Mouse (Mus musculus) C2C12 (cell line): ENCODE data around the gene Pax8.

Source experiments
- CEBPB ChIP-seq: IDR thresholded peaks from one replicate; pipeline ENCODE4 v1.6.1; 2011; ENCODE audit warnings: low read depth, mild to moderate bottlenecking, control low read depth, moderate library complexity
- CTCF ChIP-seq: IDR thresholded peaks from one replicate; pipeline ENCODE4 v1.5.1; 2011; ENCODE audit not compliant: control insufficient read depth, insufficient read depth, insufficient read length
- MAX ChIP-seq: IDR thresholded peaks from one replicate; pipeline ENCODE4 v1.6.1; 2011; ENCODE audit warnings: mild to moderate bottlenecking, control low read depth
- MYOD1 ChIP-seq: IDR thresholded peaks from one replicate; pipeline ENCODE4 v1.6.1; 2011; ENCODE audit warnings: low read depth; ENCODE audit not compliant: control insufficient read depth, insufficient read length
- MYOG ChIP-seq: IDR thresholded peaks from one replicate; pipeline ENCODE4 v1.6.1; 2011; ENCODE audit not compliant: control insufficient read depth, insufficient read length; ENCODE audit errors: extremely low read depth
- USF1 ChIP-seq: IDR thresholded peaks from one replicate; pipeline ENCODE4 v1.6.1; 2011; ENCODE audit warnings: low read depth, mild to moderate bottlenecking, control low read depth, moderate library complexity

GRCm38 (mm10) chr2:24474514-24475378, 653 bp downstream of the Pax8 start:
- no peak for TF ChIP-seq CTCF
- no peak for TF ChIP-seq MAX
- no peak for TF ChIP-seq USF1
- TF ChIP-seq CEBPB = no peak
- no peak for TF ChIP-seq MYOG
- TF ChIP-seq MYOD1 = no peak
